Mouse (Mus musculus) megakaryocyte, embryonic 14.5 days (primary cell): ENCODE data around the gene Saysd1.

ENCODE experiments used
- FLI1 ChIP-seq: IDR thresholded peaks from 2 replicates; pipeline ENCODE4 v1.6.1; 2012; ENCODE audit warnings: low read length, inconsistent platforms, mixed read lengths
- GATA1 ChIP-seq: IDR thresholded peaks from 3 replicates; pipeline ENCODE4 v1.6.1; 2012; ENCODE audit warnings: mixed read lengths, low read length, inconsistent platforms, borderline replicate concordance

DNA sequence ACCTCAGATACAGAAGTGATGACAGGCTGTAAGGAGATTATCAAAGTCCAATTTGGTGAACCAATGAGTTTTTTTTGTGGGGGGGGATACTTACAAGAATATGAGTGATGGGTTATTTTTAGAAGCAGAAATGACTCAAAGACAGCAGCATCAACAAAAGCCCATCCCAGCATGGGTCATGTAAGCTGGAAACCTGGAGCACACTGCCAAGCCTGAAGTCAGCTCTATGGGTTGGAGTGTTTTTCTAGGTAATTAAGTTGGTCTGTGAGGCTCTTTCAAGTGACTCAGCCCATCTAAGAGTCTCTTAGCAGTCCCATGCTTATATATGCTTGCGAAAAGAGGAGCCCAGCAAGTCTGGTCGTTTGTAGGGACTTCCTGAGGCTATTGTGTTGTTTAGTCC lies 91.0 kb downstream of the Saysd1 start:
- TF ChIP-seq GATA1, result no peak
- TF ChIP-seq FLI1, result no peak
